Mouse (Mus musculus): ENCODE measurements around the gene Arhgef16. TPM values are rescaled to one million over a fixed set of nuclear protein-coding genes. Genes with fewer than 3 reads are reported as not detected.
A peak's percentile ranks its signal among the peaks of the same experiment; 100 is the strongest.

Arhgef16 gene
- total RNA-seq (2021), result under 1 TPM; 0.05 to 0.10 TPM
- long read RNA-seq, experiment 1, partial matches to known transcripts, result 0 of 1 reads
- long read RNA-seq, experiment 1, other reads (novel, unspliced or antisense), result 1 of 1 reads
- long read RNA-seq, experiment 2, result 0 reads

- peak in 1 of 2 experiments; percentile 23 for DNase-seq
- intact Hi-C loops (cut with DNase I), result no loop called here
Measured at GRCm38 (mm10) chr4:154301466-154301881, at the start of gene Arhgef16. Gene Arhgef16 (minus strand): TSS chr4:154301676.

GRCm38 (mm10) chr4:154348197-154348786 lies 46.8 kb upstream of the Arhgef16 start:
- DNase-seq, result no peak
- intact Hi-C loops (cut with DNase I), result no loop called here

- intact Hi-C loops (cut with DNase I), result no loop called here
Measured at GRCm38 (mm10) chr4:154346731-154347522, 45.5 kb upstream of the Arhgef16 start.

GRCm38 (mm10) chr4:154336650-154337049 lies 35.2 kb upstream of the Arhgef16 start:
- intact Hi-C loops (cut with DNase I), result loop anchor here (10.0 kb wide), 1 partner anchor 458 kb away; no protein-coding TSS in a partner anchor
- DNase-seq, result peak; percentile 29 to 36

More at GRCm38 (mm10) chr4:154346731-154347522, 45.5 kb upstream of the Arhgef16 start:
- no peak for DNase-seq

GRCm38 (mm10) chr4:154335761-154336160 lies 34.3 kb upstream of the Arhgef16 start, which contains the start of gene B230104I21Rik:
Gene B230104I21Rik (plus strand): TSS chr4:154336127.
- intact Hi-C loops (cut with DNase I), result loop anchor here (10.0 kb wide), 1 partner anchor 459 kb away; no protein-coding TSS in a partner anchor
- no peak for DNase-seq

- no peak for DNase-seq
- intact Hi-C loops (cut with DNase I), result loop anchor here (10.0 kb wide), 1 partner anchor 460 kb away; no protein-coding TSS in a partner anchor
Measured at GRCm38 (mm10) chr4:154334699-154335402, 33.4 kb upstream of the Arhgef16 start.

- DNase-seq, result no peak
- intact Hi-C loops (cut with DNase I), result loop anchor here (10.0 kb wide), 1 partner anchor 462 kb away; no protein-coding TSS in a partner anchor
Measured at GRCm38 (mm10) chr4:154333300-154333699, 31.8 kb upstream of the Arhgef16 start.

GRCm38 (mm10) chr4:154331271-154331670 lies 29.8 kb upstream of the Arhgef16 start:
- no peak for DNase-seq

GRCm38 (mm10) chr4:154330001-154330400 lies 28.5 kb upstream of the Arhgef16 start:
- intact Hi-C loops (cut with DNase I), result loop anchor here (10.0 kb wide), 1 partner anchor 465 kb away; no protein-coding TSS in a partner anchor
- no peak for DNase-seq

More at GRCm38 (mm10) chr4:154331271-154331670, 29.8 kb upstream of the Arhgef16 start:
- intact Hi-C loops (cut with DNase I), result loop anchor here (10.0 kb wide), 1 partner anchor 464 kb away; no protein-coding TSS in a partner anchor

GRCm38 (mm10) chr4:154328836-154329235 lies 27.4 kb upstream of the Arhgef16 start:
- DNase-seq, result peak in 1 of 2 experiments; percentile 47
- intact Hi-C loops (cut with DNase I), result loop anchor here (2.0 kb wide), 1 partner anchor 346 kb away; no protein-coding TSS in a partner anchor

- intact Hi-C loops (cut with DNase I), result loop anchor here (2.0 kb wide), 1 partner anchor 346 kb away; no protein-coding TSS in a partner anchor
Measured at GRCm38 (mm10) chr4:154328431-154328830, 27.0 kb upstream of the Arhgef16 start.

GRCm38 (mm10) chr4:154325410-154325809 lies 23.9 kb upstream of the Arhgef16 start:
- intact Hi-C loops (cut with DNase I), result no loop called here
- DNase-seq, result no peak

More at GRCm38 (mm10) chr4:154328431-154328830, 27.0 kb upstream of the Arhgef16 start:
- no peak for DNase-seq

GRCm38 (mm10) chr4:154313622-154313967 lies 12.1 kb upstream of the Arhgef16 start:
- intact Hi-C loops (cut with DNase I), result no loop called here
- no peak for DNase-seq

GRCm38 (mm10) chr4:154312935-154313621 lies 11.6 kb upstream of the Arhgef16 start:
- no peak for DNase-seq
- intact Hi-C loops (cut with DNase I), result no loop called here

- DNase-seq, result no peak
- intact Hi-C loops (cut with DNase I), result no loop called here
Measured at GRCm38 (mm10) chr4:154312143-154312812, 10.8 kb upstream of the Arhgef16 start.

- DNase-seq, result no peak
Measured at GRCm38 (mm10) chr4:154310576-154311262, 9.2 kb upstream of the Arhgef16 start.

GRCm38 (mm10) chr4:154309131-154309530 lies 7.7 kb upstream of the Arhgef16 start:
- intact Hi-C loops (cut with DNase I), result no loop called here
- DNase-seq, result no peak

More at GRCm38 (mm10) chr4:154310576-154311262, 9.2 kb upstream of the Arhgef16 start:
- intact Hi-C loops (cut with DNase I), result no loop called here

- intact Hi-C loops (cut with DNase I), result no loop called here
Measured at GRCm38 (mm10) chr4:154299541-154300271, 1.8 kb downstream of the Arhgef16 start.

More at GRCm38 (mm10) chr4:154299541-154300271, 1.8 kb downstream of the Arhgef16 start:
- DNase-seq, result no peak
